Mouse (Mus musculus) spleen, adult 2 months (tissue): ENCODE measurements around the gene 0610009B22Rik.

ENCODE experiments used
- CTCF ChIP-seq: fragments of 200-500 bp; IDR thresholded peaks from 2 replicates; pipeline ENCODE4 v1.5.1; 2011; ENCODE audit warnings: mild to moderate bottlenecking, inconsistent platforms; ENCODE audit not compliant: insufficient read depth, insufficient read length, insufficient replicate concordance; ENCODE audit errors: extremely low read depth
- POLR2A ChIP-seq: fragments of 200-500 bp; IDR thresholded peaks from 2 replicates; pipeline ENCODE4 v1.6.1; 2011; ENCODE audit warnings: low read depth, low read length, inconsistent platforms

DNA sequence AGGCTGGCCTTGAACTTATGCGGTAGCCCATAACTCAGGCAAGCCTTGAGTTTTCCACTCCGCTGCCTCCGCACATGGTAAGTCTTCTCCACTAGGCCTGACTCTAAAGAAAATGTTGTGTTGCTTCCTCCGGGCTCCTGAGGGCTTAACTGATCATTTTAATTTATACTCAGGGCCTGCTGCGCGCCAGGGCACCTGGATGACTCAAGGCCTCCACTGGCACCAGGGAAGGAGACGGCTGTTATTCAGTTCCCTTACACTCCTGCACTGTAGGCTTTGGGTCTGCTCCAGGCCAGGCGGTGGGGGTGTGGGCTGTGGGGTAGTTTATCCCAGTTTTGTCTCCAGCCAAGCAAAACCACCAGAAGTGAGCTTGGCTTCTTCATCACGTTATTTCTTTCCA, 15.4 kb downstream of the 0610009B22Rik start:
- no peak for TF ChIP-seq POLR2A
- no peak for TF ChIP-seq CTCF
